Mouse (Mus musculus): ENCODE results near the gene Tgfb1.
A peak's percentile ranks its signal among the peaks of the same experiment; 100 is the strongest.

Gene Tgfb1

GRCm38 (mm10) chr7:25686680-25687531, at the start of gene Tgfb1:
Gene Tgfb1 (plus strand): TSS chr7:25687002.
- DNase-seq: peak; percentile 90

GRCm38 (mm10) chr7:25637099-25637498, 49.7 kb upstream of the Tgfb1 start:
- no peak for DNase-seq

- no peak for DNase-seq
Measured at GRCm38 (mm10) chr7:25639754-25640153, 47.0 kb upstream of the Tgfb1 start.

GRCm38 (mm10) chr7:25644136-25644535, 42.7 kb upstream of the Tgfb1 start:
- DNase-seq: no peak

DNA sequence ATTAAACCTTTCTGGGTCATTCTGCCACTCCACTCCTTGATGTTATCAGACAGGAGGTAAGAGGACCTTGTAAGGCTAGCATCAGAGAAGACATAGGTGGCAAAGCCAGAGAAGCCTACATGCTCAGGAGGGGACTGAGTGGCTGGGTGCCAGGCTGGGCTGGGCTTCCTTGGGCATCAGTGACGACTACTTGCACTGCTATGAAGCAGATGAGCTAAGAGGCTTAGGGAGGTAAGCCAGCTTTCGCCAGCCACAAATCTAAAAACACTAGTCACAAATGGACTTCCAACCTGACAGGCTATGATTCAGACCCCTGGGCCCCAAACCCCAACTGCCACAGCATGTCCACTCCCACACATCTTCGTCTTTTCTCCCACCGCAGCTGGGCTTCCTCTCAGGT, 42.2 kb upstream of the Tgfb1 start:
- no peak for DNase-seq

DNA sequence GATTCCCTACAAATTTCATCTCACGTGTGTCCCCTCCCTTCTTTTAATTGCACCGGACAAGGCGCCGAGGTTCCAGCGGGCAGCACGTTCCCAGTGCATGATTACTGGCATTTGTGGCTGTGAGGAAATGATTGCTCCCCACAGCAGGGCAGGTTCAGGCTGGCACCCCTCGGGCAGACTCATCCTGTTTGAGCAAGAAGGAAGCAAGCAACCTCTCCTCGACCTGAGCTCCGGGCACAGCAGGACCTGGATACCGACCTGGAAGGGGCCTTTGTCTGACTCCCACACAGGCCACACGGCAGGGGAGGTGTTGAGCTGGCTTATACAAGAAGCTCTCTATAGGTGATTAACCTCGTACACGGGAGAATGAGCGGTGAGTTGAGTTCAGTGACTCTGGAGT, 41.7 kb upstream of the Tgfb1 start:
- no peak for DNase-seq

DNA sequence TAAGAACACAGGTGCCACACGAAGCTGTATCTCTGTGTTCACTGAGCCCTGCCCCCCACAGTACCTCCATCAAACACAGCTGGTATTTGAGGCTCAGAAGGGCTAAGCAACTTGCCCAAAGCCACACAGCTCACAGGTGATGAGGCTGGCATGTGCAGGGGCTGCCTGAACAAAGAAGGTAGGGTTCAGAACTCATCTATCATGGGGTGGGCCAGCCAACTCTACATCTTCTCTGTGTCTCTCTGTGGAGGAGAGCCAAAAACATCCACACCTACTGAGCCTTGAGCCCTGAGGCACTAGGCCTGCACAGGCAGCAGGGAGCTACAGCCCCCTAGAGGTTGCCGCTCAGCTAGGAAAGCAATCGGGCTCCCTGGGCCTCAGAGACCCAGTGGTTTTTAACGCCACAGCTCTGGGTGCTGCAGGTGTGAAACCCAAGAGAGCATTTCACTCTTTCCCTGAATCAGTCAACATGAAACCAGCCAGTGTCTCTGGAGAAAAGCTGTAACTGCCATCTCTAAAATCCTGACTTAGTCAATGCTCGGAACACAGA, 39.2 kb upstream of the Tgfb1 start:
- no peak for DNase-seq

- no peak for DNase-seq
Measured at GRCm38 (mm10) chr7:25649839-25650238, 37.0 kb upstream of the Tgfb1 start.

GRCm38 (mm10) chr7:25651281-25651680, 35.5 kb upstream of the Tgfb1 start:
- no peak for DNase-seq

DNA sequence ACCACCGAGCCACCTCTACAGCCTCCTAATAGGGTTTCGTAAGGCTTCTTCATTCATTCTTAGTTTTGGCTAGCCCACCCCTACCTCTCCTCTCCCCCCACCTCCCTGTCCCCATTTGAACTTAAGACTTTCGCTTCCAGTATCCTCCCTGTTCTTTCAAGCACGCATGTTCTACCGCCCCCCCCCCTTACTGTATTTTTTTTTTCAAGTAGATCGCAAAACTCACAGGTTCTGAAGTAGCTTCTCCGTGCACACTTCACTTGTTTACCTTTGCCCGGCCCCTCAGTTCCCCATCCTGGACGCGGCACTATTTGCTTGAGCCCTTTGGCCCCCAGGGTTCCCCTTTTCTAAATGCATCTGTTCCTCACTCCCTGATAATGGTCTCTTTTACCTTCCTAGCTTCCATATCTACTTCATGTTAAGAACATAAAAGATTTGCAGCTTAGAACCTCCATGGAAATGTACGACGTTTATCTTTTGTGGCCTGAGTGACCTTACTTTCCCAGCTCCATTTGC, 34.5 kb upstream of the Tgfb1 start:
- no peak for DNase-seq

DNA sequence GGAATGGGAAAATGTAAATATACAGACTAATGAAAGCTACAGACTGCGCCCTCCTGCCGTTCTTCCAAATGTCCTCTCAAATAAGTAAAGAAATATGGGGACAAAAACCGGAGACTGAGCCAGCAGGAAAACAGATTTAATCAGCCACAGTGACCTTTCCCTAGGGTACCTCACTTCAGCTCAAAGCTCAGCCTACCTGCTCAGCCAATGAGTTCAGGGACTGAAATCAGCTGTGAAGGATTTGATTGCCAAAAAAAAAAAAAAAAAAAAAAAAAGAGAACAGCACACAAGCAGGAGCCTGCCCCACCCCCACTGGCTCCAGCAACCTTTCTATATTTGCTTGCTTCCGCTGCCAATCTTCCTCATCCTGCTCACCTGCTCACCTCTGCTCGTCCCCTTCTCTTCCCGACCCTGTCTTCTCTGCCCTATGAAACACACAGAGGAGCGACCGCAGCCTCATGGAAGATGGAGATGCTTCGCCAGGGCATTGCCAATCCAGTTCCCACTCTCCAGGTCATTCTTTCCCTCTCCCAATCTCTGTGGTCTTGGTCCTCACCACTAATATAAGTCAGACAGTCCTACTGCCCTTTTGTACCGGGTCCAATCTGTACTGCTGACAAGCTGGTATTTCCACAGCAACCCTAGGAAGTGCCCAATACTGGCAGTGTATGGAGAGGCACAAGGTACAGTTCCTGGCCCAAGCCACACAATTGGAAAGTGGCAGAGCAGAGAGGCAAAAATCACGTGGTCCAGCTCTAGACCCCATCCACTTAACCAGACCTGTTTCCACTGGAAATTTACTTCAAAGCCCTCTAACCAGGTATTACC, 31.0 kb upstream of the Tgfb1 start:
- no peak for DNase-seq

DNA sequence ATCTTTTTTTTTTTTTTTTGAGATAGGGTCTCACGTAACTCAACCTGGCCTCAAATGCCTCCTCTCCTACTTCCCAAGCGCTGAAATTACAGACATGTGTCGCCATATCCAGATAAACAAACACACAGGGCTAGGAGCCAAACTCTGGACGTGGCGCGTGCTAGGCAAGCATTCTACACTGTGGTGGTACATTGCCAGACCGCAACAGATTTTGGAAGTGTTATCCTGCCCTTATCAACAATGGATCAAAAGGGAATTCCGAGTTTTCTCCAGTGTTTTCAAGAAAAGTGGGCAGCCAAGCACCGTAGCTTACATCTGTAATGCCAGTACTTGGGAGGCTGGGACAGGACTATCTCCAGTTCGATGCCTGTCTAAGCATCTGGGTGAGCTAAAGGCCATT, 29.0 kb upstream of the Tgfb1 start:
- peak; percentile 44 for DNase-seq

- peak; percentile 100 for DNase-seq
Measured at GRCm38 (mm10) chr7:25658657-25659472, 27.9 kb upstream of the Tgfb1 start, which contains the start of the genes Bckdha and Exosc5. Gene Bckdha (minus strand): TSS chr7:25658981. Gene Exosc5 (plus strand): TSS chr7:25659164.

DNA sequence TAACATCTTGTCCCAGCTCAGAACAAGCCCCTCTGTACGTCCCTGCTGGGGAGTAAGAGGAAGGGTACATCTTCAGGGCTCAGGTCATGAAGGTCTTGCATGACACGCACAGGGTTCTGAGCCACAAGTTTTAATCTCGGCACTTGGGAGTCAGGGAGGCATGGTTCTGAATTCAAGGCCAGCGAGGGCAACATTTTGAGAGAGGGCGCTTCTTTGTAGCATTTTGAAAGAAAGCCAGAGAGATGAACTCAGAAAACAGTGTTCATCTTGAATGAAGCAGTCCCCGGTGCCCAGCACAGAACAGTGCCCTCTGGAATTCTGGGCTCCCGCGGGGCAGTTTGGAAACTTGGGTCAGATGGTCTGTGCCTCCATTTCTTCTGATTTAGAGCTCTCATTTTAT, 20.4 kb upstream of the Tgfb1 start:
- no peak for DNase-seq

DNA sequence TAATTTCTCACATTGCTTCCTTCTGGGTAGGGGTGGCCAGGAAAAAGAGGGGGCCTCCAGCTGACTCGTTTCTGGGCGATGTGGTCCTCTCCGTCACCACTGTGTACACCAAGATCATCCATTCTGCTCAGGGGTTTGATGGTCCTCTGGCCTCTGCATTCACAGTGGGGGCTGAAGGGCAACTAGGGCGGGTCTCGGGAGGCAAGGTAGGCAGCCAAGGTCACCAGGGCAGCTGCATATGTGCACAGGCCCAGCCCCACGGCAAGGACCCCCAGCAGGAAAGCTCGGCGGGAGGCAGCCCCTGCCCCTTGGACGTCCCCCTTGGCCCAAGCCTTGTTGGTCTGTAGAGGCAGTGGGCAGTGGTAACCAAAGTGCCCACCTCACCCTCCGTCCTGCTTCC, 17.6 kb upstream of the Tgfb1 start:
- no peak for DNase-seq

DNA sequence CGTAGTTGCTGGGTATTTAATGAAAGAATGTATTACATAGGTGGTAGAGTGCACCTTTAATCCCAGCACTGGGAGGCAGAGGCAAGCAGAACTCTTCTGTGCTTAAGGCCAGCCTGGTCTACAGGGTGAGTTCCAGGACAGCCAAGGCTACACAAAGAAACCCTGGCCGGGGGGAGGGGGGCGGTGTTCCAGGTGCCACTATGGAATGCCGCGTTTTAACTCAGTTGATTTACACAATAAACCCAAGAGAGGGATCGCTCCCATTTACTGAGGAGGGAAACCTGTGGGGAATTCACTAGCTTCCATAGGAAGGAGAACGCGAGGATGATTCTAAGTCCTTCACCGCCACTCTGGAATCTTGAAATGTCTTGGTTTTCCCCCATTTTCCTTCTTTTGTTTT, 17.2 kb upstream of the Tgfb1 start:
- DNase-seq: no peak

- no peak for DNase-seq
Measured at GRCm38 (mm10) chr7:25670096-25670495, 16.7 kb upstream of the Tgfb1 start.

DNA sequence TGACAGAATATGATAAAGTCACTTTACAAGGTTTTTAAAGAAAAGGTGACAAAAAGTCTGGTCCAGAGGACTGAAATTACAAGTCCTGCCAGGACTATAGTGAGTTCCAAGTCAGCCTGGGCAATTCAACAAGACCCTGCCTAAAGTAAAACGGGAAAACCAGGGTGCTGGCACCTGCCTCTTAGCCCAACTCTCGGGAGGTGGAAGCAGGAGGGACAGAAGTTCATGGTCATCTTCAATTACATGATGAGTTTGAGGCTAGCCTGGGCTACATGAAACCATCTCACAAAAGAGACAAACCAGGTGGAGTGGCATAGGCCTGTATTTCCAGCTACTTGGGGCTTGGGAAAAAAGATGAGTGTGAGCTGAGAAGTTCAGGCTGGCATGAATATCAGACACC, 15.1 kb upstream of the Tgfb1 start:
- no peak for DNase-seq

- DNase-seq: no peak
Measured at GRCm38 (mm10) chr7:25672442-25672841, 14.4 kb upstream of the Tgfb1 start.

- no peak for DNase-seq
Measured at GRCm38 (mm10) chr7:25674297-25674696, 12.5 kb upstream of the Tgfb1 start.

GRCm38 (mm10) chr7:25674719-25675300, 12.0 kb upstream of the Tgfb1 start, which contains the start of gene Tmem91:
Gene Tmem91 (minus strand): TSS chr7:25675166.
- no peak for DNase-seq

GRCm38 (mm10) chr7:25675405-25675804, 11.4 kb upstream of the Tgfb1 start:
- DNase-seq: no peak

Data from lung, postnatal 10 days (tissue).